13 mouse cellular contexts compared by ENCODE assay signal in genomic region chrX:36929694-36930093, GRCm38 (mm10).
"Had no signal": no experiment of that assay in that cellular context is flagged by ENCODE, and none has a peak within 500 bp of the region (broad histone marks: within the 10 kb centered on the region; RNA-seq: fewer than 3 reads in every experiment).

No protein-coding gene starts in this region.

- H3K4me1 ChIP-seq: liver, embryonic 13.5 days; midbrain, embryonic 12.5 days; midbrain, embryonic 15.5 days had no signal

- H3K4me2 ChIP-seq: liver, embryonic 13.5 days; midbrain, embryonic 12.5 days; midbrain, embryonic 15.5 days had no signal

- DNase-seq: kidney, adult 2 months; kidney, postnatal 25 days; layer of hippocampus, postnatal 36 days; liver, embryonic 13.5 days; lung, adult 2 months; lung, postnatal 14 days; lung, postnatal 4 days; thymus, adult 18-20 months; thymus, postnatal 36 days had no signal

- H3K9me3 ChIP-seq: liver, embryonic 13.5 days; midbrain, embryonic 12.5 days; midbrain, embryonic 15.5 days had no signal

- ATAC-seq: midbrain, embryonic 15.5 days had no signal

- H3K9ac ChIP-seq: liver, embryonic 13.5 days; midbrain, embryonic 12.5 days; midbrain, embryonic 15.5 days had no signal

- H3K27me3 ChIP-seq: liver, embryonic 13.5 days; midbrain, embryonic 12.5 days; midbrain, embryonic 15.5 days had no signal

- H3K4me3 ChIP-seq: left cerebral cortex, adult 2 months; liver, embryonic 13.5 days; midbrain, embryonic 12.5 days; midbrain, embryonic 15.5 days had no signal

- H3K36me3 ChIP-seq: liver, embryonic 13.5 days; midbrain, embryonic 12.5 days; midbrain, embryonic 15.5 days had no signal

- H3K27ac ChIP-seq: kidney, postnatal 0 days; left cerebral cortex, adult 2 months; liver, embryonic 13.5 days; midbrain, embryonic 12.5 days; midbrain, embryonic 15.5 days had no signal
